Mouse (Mus musculus): Measurements from ENCODE around the gene F3. TPM values are rescaled to one million over a fixed set of nuclear protein-coding genes. Genes with fewer than 3 reads are reported as not detected.

F3 gene
- total RNA-seq, 2 experiments from 2014 or later, result not detected

Other genes starting within 250 kb of the F3 start
- gene Slc44a3, start 191.1 kb upstream of the F3 start, total RNA-seq (2015; ENCODE audit: low replicate concordance), result not detected in 2 replicates
- not detected in 2 replicates for gene Slc44a3, start 191.1 kb upstream of the F3 start, total RNA-seq (2017; ENCODE audit: low replicate concordance)
- gene 4930432M17Rik, start 52.8 kb upstream of the F3 start, total RNA-seq (2015; ENCODE audit: low replicate concordance), result not detected in 2 replicates
- not detected in 2 replicates for gene 4930432M17Rik, start 52.8 kb upstream of the F3 start, total RNA-seq (2017; ENCODE audit: low replicate concordance)
- gene Abcd3, start 91.8 kb downstream of the F3 start, total RNA-seq (2015; ENCODE audit: low replicate concordance), result 7.3 and 9.8 TPM in 2 replicates
- gene Abcd3, start 91.8 kb downstream of the F3 start, total RNA-seq (2017; ENCODE audit: low replicate concordance), result 7.2 and 15.8 TPM in 2 replicates
- 0.19 TPM in 1 of 2 replicates, not detected in the other for gene Arhgap29, start 229.0 kb downstream of the F3 start, total RNA-seq (2015; ENCODE audit: low replicate concordance)
- 0.51 TPM in 1 of 2 replicates, not detected in the other for gene Arhgap29, start 229.0 kb downstream of the F3 start, total RNA-seq (2017; ENCODE audit: low replicate concordance)

All from erythroblast, adult 5-6 weeks (primary cell).